Mouse (Mus musculus) megakaryocyte, embryonic 14.5 days (primary cell): ENCODE measurements around the gene Hsd11b2. TPM values are rescaled to one million over a fixed set of nuclear protein-coding genes. Genes with fewer than 3 reads are reported as not detected.

ENCODE experiments used
- H3K27me3 ChIP-seq: replicated peaks from 2 replicates; pipeline ENCODE3; 2012; ENCODE audit warnings: inconsistent platforms
- H3K36me3 ChIP-seq: replicated peaks from 2 replicates; pipeline ENCODE3; 2012; ENCODE audit warnings: low read length, inconsistent platforms, mixed read lengths
- H3K4me1 ChIP-seq: 2 replicates; pipeline ENCODE4 v1.6.1; 2012; ENCODE audit warnings: inconsistent platforms
- H3K4me3 ChIP-seq: replicated peaks from 2 replicates; pipeline ENCODE3; 2012; ENCODE audit warnings: moderate library complexity, mild to moderate bottlenecking, inconsistent platforms
- H3K9me3 ChIP-seq: 2 replicates; pipeline ENCODE4 v1.6.1; 2012; ENCODE audit warnings: inconsistent platforms
- FLI1 ChIP-seq: IDR thresholded peaks from 2 replicates; pipeline ENCODE4 v1.6.1; 2012; ENCODE audit warnings: low read length, inconsistent platforms, mixed read lengths
- GATA1 ChIP-seq: IDR thresholded peaks from 3 replicates; pipeline ENCODE4 v1.6.1; 2012; ENCODE audit warnings: mixed read lengths, low read length, inconsistent platforms, borderline replicate concordance
- polyA plus RNA-seq: library from polyadenylated mRNA; stranded (reverse); fragments of >175 nt; gene quantifications from 2 replicates; pipeline ENCODE4 v1.2.3, GENCODE M21; 2012; ENCODE audit warnings: low replicate concordance; ENCODE audit not compliant: insufficient read depth

Gene Hsd11b2
- polyA plus RNA-seq, 1 experiment = 0.12 TPM

GRCm38 (mm10) chr8:105520521-105520920 is 2.0 kb downstream of the Hsd11b2 start:
- TF ChIP-seq GATA1 (no peak), FLI1 (no peak)
- Histone ChIP-seq H3K4me1 (peaks cover 79% of the 10 kb centered on the region), H3K9me3 (no peaks in the 10 kb centered on the region), H3K4me3 (no peak overlapping the region), H3K36me3 (peaks cover 53% of the 10 kb centered on the region), H3K27me3 (peaks cover 39% of the 10 kb centered on the region)

- Histone ChIP-seq H3K27me3 (peaks cover 38% of the 10 kb centered on the region), H3K4me3 (no peak overlapping the region), H3K36me3 (peaks cover 59% of the 10 kb centered on the region), H3K4me1 (peaks cover 74% of the 10 kb centered on the region), H3K9me3 (no peaks in the 10 kb centered on the region)
- TF ChIP-seq GATA1 (no peak), FLI1 (no peak)
These were observed 2.5 kb downstream of the Hsd11b2 start for GRCm38 (mm10) chr8:105521061-105521460.

DNA sequence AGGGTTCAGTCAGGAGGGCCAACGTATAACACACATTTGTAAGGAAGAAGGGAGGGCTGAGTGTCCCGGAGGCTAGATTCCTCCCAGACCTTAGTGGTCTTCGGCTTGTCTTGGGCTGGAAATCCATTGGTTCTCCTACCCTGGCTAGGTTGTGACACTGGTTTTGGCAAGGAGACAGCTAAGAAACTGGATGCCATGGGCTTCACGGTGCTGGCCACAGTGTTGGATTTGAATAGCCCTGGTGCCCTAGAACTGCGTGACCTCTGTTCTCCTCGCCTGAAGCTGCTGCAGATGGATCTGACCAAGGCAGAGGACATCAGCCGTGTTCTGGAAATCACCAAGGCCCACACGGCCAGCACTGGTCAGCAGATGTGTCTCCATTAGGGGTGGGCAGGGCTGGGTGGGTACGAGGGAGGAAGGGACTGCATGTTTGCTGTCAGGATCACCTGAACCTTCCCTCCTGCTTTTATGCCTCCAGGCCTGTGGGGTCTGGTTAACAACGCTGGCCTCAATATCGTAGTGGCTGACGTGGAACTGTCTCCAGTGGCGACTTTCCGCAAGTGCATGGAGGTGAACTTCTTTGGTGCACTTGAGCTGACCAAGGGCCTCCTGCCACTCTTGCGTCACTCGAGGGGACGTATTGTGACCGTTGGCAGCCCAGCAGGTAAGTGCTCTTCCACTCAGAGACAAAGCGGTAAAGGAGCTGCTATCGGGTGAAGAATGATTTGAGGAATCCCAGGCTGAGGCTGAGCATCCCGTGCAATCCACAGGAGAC is 3.6 kb downstream of the Hsd11b2 start:
- Histone ChIP-seq H3K4me1 (peaks cover 70% of the 10 kb centered on the region), H3K9me3 (no peaks in the 10 kb centered on the region), H3K36me3 (peaks cover 70% of the 10 kb centered on the region), H3K27me3 (peaks cover 26% of the 10 kb centered on the region), H3K4me3 (no peak overlapping the region)
- TF ChIP-seq FLI1 (no peak), GATA1 (no peak)

DNA sequence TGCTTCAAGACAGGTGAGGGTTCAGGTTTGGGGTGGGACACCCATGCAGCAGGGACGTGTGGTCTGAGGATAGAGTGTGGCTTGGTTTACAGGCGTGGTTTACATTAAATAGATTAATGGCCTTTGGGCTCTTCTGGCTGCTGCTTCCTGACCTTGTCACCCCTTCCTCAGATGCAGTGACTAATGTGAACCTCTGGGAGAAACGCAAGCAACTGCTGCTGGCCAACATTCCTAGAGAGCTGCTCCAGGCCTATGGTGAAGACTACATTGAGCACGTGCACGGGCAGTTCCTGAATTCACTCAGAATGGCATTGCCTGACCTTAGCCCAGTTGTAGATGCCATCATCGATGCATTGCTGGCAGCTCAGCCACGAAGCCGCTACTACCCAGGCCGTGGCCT is 4.3 kb downstream of the Hsd11b2 start:
- peaks cover 77% of the 10 kb centered on the region for H3K36me3 ChIP-seq
- peaks cover 19% of the 10 kb centered on the region for H3K27me3 ChIP-seq
- no peak for TF ChIP-seq GATA1

DNA sequence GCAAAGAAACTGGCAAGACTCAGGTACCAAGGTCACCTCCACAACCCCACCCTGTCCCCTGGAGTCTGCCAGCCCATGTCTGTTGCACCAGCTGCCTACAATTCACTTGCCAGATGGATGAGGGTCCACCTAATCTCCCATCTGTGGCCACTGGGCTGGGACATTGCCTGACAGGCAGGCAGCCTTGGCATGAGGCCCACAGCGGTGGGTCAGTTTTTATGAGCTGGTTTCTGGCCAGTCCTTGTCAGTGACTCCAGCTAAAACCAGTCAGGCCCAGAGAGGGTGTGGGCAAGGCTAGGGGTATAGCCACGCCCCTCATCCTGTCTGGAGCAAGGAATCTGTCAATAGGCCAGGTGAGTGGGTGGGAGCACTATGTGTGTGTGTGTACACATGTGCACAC is 8.6 kb downstream of the Hsd11b2 start:
- peaks cover 55% of the 10 kb centered on the region for H3K4me1 ChIP-seq
- peaks cover 99% of the 10 kb centered on the region for H3K36me3 ChIP-seq
- H3K4me3 ChIP-seq = no peak overlapping the region
- no peaks in the 10 kb centered on the region for H3K9me3 ChIP-seq
- H3K27me3 ChIP-seq = no peaks in the 10 kb centered on the region
- no peak for TF ChIP-seq FLI1

More for the DNA sequence above, 4.3 kb downstream of the Hsd11b2 start:
- peaks cover 70% of the 10 kb centered on the region for H3K4me1 ChIP-seq
- no peaks in the 10 kb centered on the region for H3K9me3 ChIP-seq
- H3K4me3 ChIP-seq = no peak overlapping the region

DNA sequence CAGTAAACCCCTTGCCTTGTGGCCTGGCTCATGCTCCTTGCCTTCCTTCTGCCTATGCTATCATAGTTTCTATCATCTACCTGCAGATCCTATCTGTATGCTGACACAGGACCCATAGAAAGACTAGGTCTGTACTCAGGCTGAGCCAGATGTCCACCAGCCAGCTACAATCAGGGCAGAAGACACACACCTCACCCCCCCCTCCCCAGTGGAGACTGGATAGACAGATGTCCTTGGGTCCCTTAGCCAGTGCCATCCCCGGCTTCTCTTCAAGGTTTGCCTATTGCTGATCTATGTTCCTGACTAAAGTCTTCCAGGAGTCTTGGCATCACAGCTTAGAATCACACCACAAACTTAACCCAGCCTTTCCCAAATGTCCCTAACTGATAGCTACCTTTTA is 9.7 kb downstream of the Hsd11b2 start:
- Histone ChIP-seq H3K4me1 (peaks cover 55% of the 10 kb centered on the region), H3K9me3 (no peaks in the 10 kb centered on the region), H3K4me3 (no peak overlapping the region), H3K27me3 (no peaks in the 10 kb centered on the region), H3K36me3 (peaks cover 98% of the 10 kb centered on the region)
- no peak for TF ChIP-seq GATA1
- TF ChIP-seq FLI1 = no peak

DNA sequence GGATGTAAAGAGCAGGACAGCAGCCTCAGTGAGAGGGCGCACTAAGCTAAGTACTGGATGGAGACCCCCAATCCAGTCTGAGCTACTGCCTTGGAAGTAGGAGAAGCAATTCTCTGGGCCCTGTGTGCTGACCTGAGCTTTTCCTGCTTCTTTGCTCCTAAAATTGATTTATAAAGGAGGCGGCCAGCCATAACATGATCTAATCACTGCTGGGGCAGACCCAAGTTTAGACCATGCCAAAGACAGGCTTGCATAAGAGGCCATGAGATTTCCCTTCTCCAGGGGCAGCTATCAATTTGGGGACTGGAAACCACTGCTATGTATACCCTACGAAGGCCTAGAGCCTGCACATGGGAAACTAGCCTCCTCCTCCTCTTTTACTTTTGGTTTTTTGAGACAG is 10.7 kb downstream of the Hsd11b2 start:
- Histone ChIP-seq H3K9me3 (no peaks in the 10 kb centered on the region), H3K27me3 (no peaks in the 10 kb centered on the region), H3K36me3 (peaks cover 98% of the 10 kb centered on the region), H3K4me1 (peaks cover 59% of the 10 kb centered on the region), H3K4me3 (no peak overlapping the region)
- no peak for TF ChIP-seq FLI1
- TF ChIP-seq GATA1 = no peak

DNA sequence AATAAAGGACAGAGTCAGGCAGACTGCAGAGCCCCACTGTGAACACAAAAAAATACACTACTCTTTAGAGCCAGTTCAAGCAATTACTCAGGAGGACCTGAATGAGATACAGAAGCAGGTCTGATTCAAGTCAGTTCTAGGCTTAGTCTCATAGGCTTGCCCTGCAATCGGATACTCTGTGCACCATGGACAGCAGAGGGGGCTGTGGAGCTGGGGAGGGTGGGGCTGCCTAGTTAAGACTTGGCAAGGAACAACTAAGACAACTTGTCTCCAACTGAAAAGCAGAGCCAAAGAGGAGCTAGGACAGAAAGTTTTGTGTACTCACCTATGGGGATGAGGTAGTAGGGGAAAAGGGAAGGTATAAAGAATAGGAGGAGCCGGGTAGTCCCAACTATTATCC is 13.2 kb downstream of the Hsd11b2 start:
- no peaks in the 10 kb centered on the region for H3K9me3 ChIP-seq
- H3K36me3 ChIP-seq = peaks cover 96% of the 10 kb centered on the region
- no peaks in the 10 kb centered on the region for H3K27me3 ChIP-seq
- no peak overlapping the region for H3K4me3 ChIP-seq
- H3K4me1 ChIP-seq = peaks cover 72% of the 10 kb centered on the region
- TF ChIP-seq FLI1 (no peak), GATA1 (no peak)

GRCm38 (mm10) chr8:105533439-105533838 is 14.9 kb downstream of the Hsd11b2 start:
- TF ChIP-seq FLI1 (no peak), GATA1 (no peak)
- Histone ChIP-seq H3K4me3 (peak overlapping the region; percentile 1), H3K9me3 (no peaks in the 10 kb centered on the region), H3K27me3 (no peaks in the 10 kb centered on the region), H3K4me1 (peaks cover 74% of the 10 kb centered on the region), H3K36me3 (peaks cover 96% of the 10 kb centered on the region)

DNA sequence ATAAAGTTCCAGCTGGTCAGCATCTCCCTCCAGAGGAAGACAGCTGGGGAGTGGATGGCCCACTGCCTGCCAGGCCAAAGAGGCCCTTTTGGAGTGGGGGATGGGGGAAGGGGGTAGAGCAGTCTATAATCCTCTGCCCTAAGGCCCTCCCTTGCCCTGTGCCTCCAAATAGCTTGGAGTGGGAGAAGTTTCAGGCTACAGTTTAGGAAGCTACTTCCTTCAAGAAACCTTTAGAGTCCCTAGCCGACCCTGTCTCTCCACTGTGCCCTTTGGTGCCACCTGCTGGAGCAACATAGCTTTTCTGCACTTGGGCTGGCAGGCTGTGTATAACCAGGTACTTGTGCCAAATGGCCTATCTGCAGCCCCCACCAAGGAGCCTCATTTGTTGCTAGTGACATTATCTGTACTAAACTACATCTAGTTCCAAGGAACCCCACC is 15.4 kb downstream of the Hsd11b2 start:
- Histone ChIP-seq H3K9me3 (no peaks in the 10 kb centered on the region), H3K27me3 (no peaks in the 10 kb centered on the region), H3K4me3 (peak overlapping the region; percentile 1), H3K4me1 (peaks cover 71% of the 10 kb centered on the region), H3K36me3 (peaks cover 96% of the 10 kb centered on the region)
- TF ChIP-seq GATA1 (no peak), FLI1 (no peak)

DNA sequence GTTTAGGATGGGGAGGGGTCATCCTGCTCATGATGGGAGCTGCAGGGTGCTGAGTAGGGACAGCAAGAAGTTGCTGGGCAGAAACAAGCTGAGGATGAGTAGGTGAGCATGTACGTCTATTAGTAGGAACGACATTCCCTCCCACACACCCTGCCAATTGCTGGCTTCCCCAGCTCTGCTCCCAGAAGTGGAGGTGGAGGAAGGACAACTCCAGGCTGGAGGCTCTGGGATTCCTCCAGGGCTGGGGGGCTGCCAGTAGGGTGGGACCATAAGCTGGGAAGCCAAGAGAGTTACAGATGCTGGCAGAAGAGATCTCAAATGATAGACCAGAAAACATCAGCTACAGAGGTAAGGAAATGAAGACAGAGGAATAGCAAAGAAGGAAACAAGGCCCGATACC is 18.0 kb downstream of the Hsd11b2 start:
- Histone ChIP-seq H3K9me3 (no peaks in the 10 kb centered on the region), H3K4me1 (peaks cover 67% of the 10 kb centered on the region), H3K27me3 (no peaks in the 10 kb centered on the region), H3K36me3 (peaks cover 89% of the 10 kb centered on the region), H3K4me3 (peak overlapping the region; percentile 21)
- TF ChIP-seq GATA1 (no peak), FLI1 (no peak)
